Mouse (Mus musculus) kidney, postnatal 14 days (tissue): ENCODE data around the gene Acp7.
"Not testable (repeated sequence)": the region's sequence is repeated elsewhere in the genome, so short reads cannot be mapped to it uniquely, and the experiment has no call there.

Experiments
- DNase-seq: peaks from one replicate; pipeline ENCODE4 v3.0.0; 2022; ENCODE audit warnings: mixed read lengths

The Acp7 gene

DNA sequence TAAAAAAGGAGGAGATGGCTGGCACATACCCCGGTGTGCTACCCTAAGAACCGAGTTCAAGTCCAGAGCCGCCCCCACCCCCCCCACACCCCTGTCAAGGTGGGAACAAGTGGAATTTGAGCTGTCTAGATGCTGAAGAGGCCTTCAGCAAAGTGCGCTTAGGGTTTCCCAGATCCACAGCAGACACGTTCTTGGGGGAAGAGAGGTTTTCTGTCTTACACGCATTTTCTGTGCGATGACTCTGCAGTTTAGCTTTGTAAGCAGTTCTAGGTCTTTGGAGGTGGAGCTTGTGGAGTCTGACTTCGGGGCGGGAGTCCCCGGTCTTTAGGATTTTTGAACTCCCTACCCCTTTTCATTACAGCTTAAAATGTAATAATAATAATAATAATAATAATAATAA lies at the start of gene Acp7:
Gene Acp7 (minus strand): TSS at position 260 of the 400 bp plus-strand sequence.
- DNase-seq, result no peak

DNA sequence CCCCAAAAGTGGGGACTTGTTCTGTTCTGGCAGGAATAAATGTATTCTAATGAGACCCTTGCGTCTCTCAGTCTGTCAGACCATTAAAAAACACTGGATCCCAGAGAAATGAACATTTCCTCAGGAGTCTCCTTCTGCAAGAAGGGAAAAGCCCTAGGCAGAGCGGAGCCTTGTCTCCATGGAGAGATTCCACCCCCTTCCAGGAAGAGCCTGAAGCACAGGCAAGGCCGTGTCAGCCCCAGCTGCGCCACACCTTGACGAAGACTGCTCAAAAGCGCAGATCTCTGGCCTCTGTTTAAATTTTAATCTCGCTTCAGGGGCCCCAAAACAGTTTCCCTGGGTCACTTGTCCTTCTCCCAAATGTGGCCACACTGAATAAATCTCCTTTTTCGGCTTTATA lies 46.5 kb upstream of the Acp7 start:
- DNase-seq, result no peak

DNA sequence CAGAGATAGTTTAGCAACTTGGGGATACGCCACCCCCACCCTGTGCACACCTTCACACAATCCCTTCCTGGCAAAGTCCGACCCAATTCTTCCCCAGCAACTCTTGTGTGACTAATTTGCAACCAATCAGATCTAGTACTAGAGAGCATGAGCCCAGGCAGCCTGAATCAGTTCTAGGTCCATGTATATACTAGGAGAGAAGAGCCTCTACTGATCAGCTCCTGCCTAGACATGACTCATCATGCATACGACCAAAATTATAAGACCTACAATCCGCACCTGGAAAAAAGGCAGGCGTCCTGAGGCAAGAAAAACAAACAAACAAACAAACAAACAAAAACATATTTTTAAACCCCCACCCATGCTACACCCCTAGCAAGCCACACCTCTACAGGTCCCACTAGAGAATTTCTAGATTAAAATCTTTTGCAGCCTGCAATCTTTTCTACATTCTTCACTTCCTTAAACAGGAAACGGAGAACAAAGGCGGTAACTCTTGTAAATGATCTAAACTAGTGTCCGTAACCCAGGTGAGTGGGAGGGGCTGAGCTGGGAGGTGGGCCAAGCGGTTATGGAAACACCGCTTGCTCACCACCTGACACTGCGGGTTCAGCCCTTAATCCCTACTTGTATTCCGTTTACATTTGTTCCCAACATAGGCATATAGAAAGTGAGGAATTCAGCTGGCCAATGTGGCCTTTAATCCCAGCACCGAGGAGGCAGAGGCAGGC lies 45.8 kb upstream of the Acp7 start:
- DNase-seq, result no peak

DNA sequence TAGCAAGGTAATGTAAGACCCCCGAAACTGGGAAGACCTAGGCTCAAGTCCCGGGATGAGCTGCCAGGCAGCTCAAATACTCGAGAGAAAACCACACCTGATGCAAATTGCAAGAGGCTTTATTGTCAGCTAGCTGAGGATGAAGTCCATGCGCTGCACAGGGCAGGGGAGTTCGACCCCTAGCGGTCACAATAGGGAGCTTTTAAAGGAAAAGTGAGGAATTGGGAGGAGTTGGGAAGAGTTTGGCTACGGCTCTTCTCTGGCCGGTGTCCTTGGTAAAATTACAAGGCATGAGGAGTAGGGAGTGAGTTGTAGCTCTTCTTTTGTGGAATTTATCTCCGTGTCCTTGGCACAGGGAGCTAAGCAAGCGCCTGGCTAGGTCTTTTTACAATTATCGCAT lies 44.6 kb upstream of the Acp7 start:
- DNase-seq, result peak; percentile 18

DNA sequence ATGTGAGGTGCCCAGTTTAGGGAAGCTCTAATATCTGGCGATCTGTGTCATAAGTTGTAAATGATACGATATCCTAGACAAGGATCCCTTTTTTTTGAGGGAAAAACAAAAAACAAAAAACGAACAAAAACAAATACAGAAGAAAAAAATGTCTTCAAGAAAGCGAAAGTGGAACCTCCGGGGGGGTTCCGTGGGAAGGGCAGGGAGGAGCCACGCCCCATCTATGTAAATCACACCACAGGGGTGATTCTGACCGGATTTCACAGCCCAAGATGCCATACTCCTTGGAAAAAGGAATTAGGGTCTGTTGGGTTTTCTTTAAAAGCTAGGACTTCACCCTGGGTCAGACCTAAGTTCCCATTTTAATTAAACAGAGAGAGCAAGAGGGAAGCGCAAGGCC lies 43.9 kb upstream of the Acp7 start:
- no peak for DNase-seq

DNA sequence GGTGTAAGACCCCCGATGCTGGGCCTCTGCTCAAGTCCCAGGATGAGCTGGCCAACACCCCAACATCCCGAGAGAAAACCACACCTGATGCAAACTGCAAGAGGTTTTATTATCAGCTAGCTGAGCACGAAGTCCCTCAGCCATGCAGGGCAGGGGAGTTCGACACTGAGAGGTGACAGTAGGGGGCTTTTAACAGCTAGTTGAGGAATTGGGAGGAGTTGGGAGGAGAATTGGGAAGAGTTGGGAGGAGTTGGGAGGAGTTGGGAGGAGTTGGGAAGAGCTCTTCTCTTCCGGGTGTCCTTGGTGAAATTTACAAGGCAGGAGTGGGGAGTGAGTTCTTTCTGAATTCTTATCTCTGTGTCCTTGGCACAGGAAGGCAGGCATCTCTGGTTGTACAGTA lies 41.7 kb upstream of the Acp7 start:
- DNase-seq, result not testable (repeated sequence)

DNA sequence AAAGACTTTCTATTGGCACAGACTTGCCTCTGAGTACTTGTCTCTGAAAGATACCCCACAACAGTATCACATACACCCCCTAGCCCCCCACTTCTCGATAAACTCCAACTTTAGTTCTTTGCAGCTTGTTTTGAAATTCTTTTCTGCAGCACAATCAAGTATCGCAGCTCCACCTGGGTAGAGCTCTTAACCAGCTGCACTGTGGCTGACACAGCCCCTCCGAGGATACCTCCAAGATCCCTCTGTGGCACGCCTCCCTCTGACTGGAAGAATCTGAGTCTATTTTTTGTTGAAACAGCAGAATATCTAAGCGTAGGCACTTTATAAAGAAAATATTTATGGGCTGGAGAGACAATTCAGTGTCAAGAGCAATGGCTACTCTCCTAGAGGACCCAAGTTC lies 41.1 kb upstream of the Acp7 start:
- DNase-seq, result no peak

DNA sequence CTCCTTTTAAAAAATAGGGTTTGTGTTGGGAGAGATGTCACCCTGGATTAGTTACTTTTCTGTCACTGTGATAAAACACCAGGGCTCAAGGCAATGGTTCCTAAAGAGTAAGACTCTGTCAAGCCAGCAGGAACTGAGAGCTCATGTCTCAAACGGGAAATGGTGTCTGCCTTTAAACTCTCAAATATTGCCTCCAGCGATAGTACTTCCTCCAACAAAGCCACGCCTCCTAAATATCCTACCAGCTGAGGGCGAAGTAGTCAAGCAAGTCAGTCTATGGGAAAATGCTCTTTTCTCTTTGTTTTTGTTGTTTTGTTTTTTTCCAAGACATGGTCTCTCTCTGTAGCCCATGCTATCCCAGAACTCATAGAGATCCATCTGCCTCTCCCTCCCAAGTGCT lies 40.0 kb upstream of the Acp7 start:
- no peak for DNase-seq

DNA sequence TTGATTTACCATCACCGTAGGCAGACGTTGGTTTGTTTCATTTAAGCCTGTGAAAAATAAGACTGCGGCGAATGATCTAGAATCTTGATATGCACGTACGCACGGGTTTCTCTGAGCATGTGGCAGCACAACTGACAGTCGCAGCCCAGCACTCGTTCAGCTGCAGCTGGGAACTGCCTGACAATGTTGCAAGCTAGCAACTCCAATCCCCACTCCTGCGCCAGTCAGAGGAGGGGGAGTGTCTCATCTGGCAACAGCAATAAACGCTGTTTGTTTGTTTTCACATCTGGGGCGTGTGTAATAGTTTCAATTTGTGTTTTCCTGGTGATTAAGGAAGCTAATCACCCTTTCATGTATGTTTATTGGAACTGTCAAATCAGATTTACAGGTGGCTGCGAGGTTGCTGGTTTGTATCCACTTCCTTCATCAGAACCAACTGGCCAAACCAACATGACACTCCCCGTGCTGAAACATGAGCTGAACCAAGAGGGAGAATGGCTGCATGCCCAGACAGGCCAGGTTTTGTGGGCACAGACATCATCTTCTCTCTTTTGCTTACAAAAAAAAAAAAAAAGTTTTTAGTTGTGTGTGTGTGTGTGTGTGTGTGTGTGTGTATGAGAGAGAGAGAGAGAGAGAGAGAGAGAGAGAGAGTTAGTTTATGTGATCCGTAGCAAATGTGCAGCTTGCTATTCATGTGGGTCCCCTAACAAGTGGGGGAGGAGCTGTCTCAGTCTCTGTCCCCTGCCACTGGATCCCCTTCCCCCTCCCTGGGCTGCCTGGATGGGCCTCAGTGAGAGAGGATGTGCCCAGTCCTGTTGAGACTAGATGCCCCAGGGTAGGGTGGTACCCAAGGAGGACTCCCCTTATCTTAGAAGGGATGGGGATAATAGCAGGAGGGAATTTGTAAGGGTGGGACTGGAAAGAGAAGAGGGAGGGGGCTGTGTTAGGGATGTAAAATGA lies 34.8 kb upstream of the Acp7 start:
- DNase-seq, result peak; percentile 3

DNA sequence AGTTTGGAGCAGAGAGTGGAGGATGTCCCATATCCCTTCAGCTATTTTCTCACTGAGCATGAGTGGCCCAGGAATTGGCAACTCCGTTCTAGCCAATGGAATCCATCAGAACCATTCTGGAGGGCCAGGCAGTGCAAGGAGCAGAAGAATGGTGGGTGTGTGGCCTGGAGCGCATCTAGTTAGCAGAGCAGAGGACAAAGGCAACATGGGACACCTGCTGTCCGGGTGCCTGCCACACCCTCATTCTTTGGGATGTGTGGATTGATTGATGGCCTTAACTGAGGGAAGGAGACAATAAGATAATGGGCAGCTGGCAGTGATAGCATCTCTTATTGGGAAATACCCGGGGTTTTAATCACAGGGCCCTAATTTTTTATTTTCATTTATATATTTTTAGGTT lies 25.3 kb upstream of the Acp7 start:
- DNase-seq, result no peak

DNA sequence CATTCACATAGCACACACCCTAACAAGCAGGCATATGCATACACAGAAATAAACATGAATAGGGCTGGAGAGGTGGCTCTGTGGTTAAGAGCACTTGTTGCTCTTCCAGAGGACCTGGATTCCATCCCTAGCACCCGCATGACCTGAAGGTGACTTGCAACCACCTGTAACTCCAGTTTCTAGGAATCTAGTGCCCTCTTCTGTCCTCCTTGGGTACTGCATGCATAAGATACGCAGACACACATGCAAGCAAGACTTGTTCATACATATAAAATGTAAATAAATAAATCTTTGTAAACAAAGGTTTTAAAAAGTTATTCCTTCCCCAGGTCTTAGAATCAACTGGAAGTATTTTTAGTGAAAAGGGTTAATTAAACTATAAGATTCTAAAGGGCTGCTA lies 20.0 kb upstream of the Acp7 start:
- DNase-seq, result no peak

DNA sequence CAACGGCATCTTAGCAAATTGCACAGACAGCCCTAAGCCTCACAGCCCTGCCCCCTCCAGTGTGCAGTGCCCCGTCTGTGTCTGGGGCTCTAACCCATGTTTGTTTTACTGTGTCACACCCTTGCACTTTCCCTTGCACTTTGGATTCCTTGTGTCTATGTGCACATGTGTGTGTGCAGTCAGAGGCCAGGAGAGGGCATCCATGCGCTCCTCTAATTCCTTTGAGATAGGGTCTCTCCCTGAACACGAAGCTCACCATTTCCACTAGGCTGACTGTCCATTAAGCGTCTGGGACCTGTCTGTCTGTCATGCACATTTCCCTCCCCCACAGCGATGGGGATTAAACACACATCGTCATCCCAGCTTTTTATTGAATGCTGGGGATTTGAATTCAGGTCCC lies 15.9 kb upstream of the Acp7 start:
- DNase-seq, result no peak

DNA sequence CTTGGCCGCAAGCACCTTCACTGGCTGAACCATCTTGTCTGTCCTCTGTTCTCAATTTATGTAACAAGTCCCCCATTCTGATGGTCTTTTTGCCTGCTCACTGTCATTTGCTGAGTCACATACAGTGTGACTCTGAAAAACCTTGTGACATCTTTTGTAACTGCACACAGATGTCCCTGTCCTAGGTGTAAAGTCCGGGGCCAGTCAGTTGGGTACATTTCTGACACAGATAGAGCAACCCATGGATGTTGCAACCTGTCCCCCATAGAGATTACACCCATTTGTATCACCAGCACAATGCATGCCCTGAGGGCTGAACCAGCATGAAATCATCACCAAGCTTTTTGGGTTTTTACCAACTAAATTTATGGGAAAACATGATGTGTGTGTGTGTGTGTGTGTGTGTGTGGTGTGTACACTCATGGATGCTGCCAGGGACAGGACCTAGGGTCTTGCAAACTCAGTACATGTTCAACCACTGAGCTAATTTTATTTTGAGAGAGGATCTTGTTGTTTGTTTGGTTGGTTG lies 14.9 kb upstream of the Acp7 start:
- no peak for DNase-seq

DNA sequence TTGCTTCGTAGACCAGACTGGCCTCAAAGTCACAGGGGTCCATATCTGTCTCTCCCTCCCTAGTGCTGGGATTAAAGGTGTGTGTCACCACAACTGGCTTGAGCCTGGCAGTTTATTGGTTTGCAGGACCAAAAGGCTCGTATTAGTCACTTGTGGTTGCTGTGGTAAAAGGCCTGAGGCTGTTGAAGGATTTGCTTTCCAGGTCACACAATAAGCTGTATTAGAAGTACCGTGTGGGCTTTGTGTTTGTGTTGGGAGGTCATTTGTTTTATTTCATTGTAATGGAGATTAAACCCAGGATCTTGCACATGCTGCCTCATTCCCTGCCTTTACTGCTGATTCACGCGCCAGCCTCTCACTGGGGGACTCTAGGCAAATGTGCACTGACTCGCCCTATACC lies 14.2 kb upstream of the Acp7 start:
- no peak for DNase-seq

DNA sequence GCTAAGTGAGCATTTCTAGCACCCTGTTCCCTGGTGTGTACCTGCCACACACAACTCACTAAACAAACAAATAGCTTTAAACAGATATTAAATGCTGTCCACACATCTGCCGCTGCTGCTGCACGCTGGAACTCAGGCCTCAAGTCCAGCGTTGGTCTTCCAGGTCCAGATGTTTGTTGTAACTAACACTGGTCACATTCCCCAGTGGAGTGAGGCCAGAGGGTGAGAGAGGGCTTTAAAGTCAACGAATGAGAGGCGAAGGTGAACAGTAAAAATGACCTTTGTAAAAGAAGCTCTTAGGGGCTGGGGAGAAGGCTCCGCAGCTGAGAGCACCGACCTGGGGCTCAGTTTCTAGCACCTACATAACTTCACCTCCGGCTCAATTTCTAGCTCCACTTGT lies 10.4 kb upstream of the Acp7 start:
- no peak for DNase-seq

DNA sequence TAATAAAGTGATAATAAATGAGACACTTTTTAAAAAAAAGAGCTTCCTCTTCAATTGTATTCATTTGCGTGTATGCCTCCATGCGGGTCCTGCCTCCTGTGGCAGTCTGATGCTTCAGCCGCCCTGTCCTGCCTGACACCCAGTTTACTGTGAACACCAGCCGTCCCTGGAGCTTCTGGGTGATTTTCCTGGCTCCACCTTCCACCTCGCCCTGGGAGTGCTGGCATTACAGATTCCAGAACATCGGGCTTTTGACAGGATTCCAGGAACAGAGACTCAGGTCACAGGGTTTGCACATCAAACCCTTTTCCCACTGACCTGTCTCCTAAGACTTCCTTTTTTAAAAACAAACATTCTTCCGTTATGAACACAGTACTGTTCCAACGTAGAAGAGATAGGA lies 6.4 kb upstream of the Acp7 start:
- DNase-seq, result peak; percentile 15

DNA sequence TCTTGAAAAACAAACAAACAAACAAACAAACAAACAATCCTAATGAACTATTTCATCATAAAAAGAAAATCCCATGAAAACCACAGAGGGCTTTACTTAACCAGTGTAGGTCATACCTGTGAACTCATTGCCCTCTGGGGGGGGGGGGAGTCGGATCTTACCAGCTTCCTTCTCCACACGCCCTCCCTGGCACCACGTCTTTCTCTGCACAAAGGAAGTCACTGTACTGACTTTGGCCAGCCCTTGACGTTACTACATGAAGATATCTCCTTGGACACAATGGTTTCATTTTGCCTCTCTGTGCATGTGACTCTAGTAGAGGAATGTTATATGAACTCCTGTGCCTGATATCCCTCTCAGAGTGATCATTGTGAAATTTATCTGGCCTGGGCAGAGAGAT lies 3.0 kb upstream of the Acp7 start:
- DNase-seq, result no peak

DNA sequence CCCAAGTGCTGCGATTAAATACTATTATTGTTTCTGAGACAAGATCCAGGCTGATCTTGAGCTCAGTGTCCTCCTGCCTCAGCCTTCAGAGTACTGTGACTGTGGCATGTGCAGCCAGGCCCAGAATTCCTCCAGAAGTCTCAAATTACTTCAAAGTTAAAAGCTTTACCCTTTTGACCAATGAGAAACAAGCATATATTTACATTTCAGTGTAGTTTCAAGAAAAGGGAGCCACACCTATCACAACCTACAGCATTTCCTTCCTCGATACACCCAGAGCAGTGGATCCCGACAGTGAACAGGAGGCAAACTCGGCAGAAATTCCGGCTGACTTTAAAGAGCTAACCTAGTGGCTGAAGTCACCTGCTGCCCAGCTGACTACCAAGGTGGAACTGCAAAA lies 6.3 kb downstream of the Acp7 start:
- no peak for DNase-seq

DNA sequence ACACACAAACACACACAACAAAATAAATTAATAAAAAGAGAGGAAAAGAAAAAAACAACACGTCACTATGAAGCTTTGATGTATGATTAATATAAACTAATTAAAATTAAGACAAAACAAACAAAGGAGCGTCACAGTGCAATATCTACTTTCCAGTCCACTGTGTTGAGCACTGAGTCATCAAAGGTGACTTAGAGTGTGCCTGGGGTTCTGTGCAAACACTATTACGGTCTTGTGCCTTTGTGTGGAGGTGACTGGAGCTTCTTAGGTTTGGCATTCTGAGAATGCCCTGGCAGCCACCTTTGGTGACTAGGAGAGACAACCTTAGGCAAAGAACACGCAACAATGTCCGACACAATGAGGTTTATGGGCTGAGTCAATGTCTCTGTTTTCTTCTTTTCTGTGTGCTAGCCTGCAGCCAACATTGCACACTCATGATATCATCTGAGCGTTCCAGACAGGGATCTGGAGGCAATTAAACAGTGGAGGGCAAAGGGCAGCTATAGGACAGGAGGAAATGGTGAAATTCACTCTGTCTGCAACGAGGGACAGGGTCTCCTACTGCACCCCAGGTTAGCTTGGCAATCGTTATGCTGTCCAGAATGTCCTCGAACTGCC lies 11.9 kb downstream of the Acp7 start:
- no peak for DNase-seq

DNA sequence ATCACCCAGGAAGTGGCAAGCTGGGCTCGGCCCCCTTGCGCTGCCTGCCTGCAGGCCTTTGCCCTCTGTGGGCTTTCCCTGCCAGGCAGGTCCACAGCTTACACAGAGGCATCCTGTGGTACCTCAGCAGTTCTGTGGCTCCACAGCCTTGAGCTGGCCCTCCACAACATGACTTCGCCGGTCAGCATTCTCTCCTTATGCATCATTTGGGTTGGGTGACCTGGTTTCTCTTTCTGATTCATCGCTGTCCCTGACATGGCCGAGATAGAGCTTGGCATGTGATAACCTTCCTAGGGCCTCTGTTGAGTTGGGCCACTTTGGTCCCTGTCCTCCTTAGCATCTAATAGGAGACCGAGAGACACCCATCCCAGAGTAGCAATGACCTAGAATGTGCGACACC lies 25.2 kb downstream of the Acp7 start:
- no peak for DNase-seq

DNA sequence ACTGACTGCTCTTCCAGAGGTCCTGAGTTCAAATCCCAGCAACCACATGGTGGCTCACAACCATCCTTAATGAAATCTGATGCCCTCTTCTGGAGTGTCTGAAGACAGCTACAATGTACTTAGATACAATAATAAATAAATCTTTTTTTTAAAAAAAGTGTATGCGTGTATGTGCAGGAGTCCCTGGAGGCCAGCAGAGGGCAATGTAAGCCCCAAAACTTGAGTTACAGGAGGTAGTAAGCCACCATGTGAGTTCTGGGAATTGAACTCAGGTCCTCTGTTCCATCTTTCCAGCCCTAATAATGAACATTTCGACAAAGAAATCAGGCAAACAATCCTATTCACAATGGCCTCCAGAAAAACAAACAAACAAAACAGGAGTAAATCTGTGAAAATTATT lies 27.3 kb downstream of the Acp7 start:
- DNase-seq, result not testable (repeated sequence)

DNA sequence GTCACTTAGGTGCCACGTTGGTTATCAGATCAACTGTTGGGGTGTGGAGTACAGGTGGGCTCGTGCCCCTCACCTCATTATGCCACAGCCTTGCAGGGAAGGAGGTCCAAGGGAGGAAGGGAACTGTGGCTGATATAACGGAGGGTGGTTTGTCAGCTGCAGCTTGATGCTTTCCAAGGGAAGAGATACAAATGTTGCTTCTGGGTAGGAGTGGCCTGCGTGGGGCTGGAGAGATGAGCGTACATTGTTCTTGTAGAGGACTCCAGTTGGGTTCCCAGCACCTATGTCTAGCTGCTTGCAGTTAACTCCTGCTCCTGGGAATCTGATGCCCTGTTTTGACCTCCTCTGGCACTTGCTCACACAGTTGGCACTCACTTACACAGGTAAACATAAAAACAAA lies 28.0 kb downstream of the Acp7 start:
- DNase-seq, result no peak

DNA sequence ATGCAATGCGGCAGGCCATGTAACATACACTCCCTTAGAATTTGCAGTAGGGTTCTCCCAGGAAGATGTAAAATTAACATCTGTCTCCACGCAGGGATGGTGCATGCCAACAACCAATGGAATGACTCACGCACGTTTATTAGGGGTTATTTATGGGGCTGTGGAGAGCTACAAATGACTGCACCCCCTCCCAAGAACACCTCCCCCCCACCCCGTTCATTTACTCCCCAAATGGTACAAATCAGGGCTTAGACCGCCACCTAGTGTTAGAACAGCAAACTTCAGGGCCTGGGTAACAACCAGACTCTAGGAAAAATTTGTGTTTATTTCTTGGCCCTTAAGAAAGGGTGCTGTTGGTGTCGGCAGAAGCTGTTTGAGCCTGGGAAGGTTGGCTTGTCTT lies 29.5 kb downstream of the Acp7 start:
- peak; percentile 66 for DNase-seq

DNA sequence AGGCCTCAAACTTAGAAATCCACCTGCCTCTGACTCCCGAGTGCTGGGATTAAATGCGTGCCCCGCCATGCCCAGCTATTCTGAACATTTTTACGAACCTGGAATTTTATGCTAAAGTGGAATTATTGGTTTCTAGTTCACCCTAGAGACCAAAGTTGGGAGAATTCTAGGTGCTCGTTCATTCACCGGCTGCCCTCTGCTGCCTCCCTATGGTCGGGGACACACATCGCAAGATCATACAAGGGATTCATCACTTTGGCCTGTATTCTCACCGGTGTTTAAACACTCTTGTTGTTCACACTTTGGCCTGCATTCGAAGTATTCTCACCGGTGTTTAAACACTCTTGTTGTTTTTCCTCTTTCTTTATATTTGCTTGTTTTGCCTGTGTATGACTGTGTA lies 30.1 kb downstream of the Acp7 start:
- DNase-seq, result peak; percentile 77
